Mouse (Mus musculus): ENCODE results near the gene Dusp3. TPM values are rescaled to one million over a fixed set of nuclear protein-coding genes. Genes with fewer than 3 reads are reported as not detected.

The Dusp3 gene
- total and polyA plus RNA-seq, 2 experiments from 2014 or later: 75.7 to 106 TPM

- Histone ChIP-seq H3K9me3 (replicated peaks; ENCODE audit: control insufficient read depth, low read length) (no peaks in the 10 kb centered on the region), H3K27me3 (ENCODE audit: control insufficient read depth, insufficient read depth, low read length) (0 out of 2 replicates have a peak, but pooled peaks cover 3% of the 10 kb centered on the region), H3K4me2 (ENCODE audit: low read depth, low read length) (peak overlapping the region; percentile 26; the same call in 1 of the 2 replicates), H3K4me1 (ENCODE audit: control insufficient read depth, insufficient read depth) (peaks cover 24% of the 10 kb centered on the region), H3K36me3 (replicated peaks; ENCODE audit: control insufficient read depth, insufficient read depth, low read length) (no peaks in the 10 kb centered on the region), H3K4me3 (ENCODE audit: low read depth, low read length) (no peak overlapping the region), H3K27ac (ENCODE audit: low read depth) (peak overlapping the region; percentile 62), H3K9ac (replicated peaks; ENCODE audit: low read depth, low read length) (no peak overlapping the region)
- TF ChIP-seq CTCF (IDR thresholded peaks at IDR 0.05; ENCODE audit: low read depth) (no peak), EP300 (IDR thresholded peaks at IDR 0.05; ENCODE audit: low read depth) (no peak)
- ATAC-seq (ENCODE audit: insufficient read depth, low read depth) (no peak), DNase-seq (ENCODE audit: low spot score) (no peak)
- WGBS: 34% methylated on average over 4 of the region's 4 CpGs
Measured at GRCm38 (mm10) chr11:101953441-101953840, 33.4 kb downstream of the Dusp3 start.

- WGBS: 16% methylated on average over 24 of the region's 24 CpGs
Measured at GRCm38 (mm10) chr11:101952541-101953341, 34.1 kb downstream of the Dusp3 start.

GRCm38 (mm10) chr11:101950021-101950420 lies 36.8 kb downstream of the Dusp3 start:
- H3K4me1 ChIP-seq (ENCODE audit: control insufficient read depth, insufficient read depth): peaks cover 24% of the 10 kb centered on the region
- no peak overlapping the region for H3K9ac ChIP-seq (replicated peaks; ENCODE audit: low read depth, low read length)
- H3K9me3 ChIP-seq (replicated peaks; ENCODE audit: control insufficient read depth, low read length): no peaks in the 10 kb centered on the region
- TF ChIP-seq EP300 (IDR thresholded peaks at IDR 0.05; ENCODE audit: low read depth): no peak
- no peak for TF ChIP-seq CTCF (IDR thresholded peaks at IDR 0.05; ENCODE audit: low read depth)
- no peaks in the 10 kb centered on the region for H3K36me3 ChIP-seq (replicated peaks; ENCODE audit: control insufficient read depth, insufficient read depth, low read length)
- ATAC-seq (ENCODE audit: insufficient read depth, low read depth) (no peak), DNase-seq (ENCODE audit: low spot score) (no peak)
- WGBS: 38% methylated on average over 5 of the region's 5 CpGs
- no peak overlapping the region for H3K27ac ChIP-seq (ENCODE audit: low read depth)
- H3K27me3 ChIP-seq (ENCODE audit: control insufficient read depth, insufficient read depth, low read length): 0 out of 2 replicates have a peak, but pooled peaks cover 3% of the 10 kb centered on the region
- H3K4me3 ChIP-seq (ENCODE audit: low read depth, low read length): no peak overlapping the region
- H3K4me2 ChIP-seq (ENCODE audit: low read depth, low read length): no peak overlapping the region

More at GRCm38 (mm10) chr11:101952541-101953341, 34.1 kb downstream of the Dusp3 start:
- DNase-seq (ENCODE audit: low spot score): peak; percentile 90
- no peaks in the 10 kb centered on the region for H3K36me3 ChIP-seq (replicated peaks; ENCODE audit: control insufficient read depth, insufficient read depth, low read length)
- ATAC-seq (ENCODE audit: insufficient read depth, low read depth): peak; percentile 86
- peak overlapping the region; percentile 26 for H3K4me2 ChIP-seq (ENCODE audit: low read depth, low read length)
- H3K27ac ChIP-seq (ENCODE audit: low read depth): peak overlapping the region; percentile 62
- peaks cover 24% of the 10 kb centered on the region for H3K4me1 ChIP-seq (ENCODE audit: control insufficient read depth, insufficient read depth)
- H3K9ac ChIP-seq (replicated peaks; ENCODE audit: low read depth, low read length): no peak overlapping the region
- no peaks in the 10 kb centered on the region for H3K9me3 ChIP-seq (replicated peaks; ENCODE audit: control insufficient read depth, low read length)
- H3K27me3 ChIP-seq (ENCODE audit: control insufficient read depth, insufficient read depth, low read length): 0 out of 2 replicates have a peak, but pooled peaks cover 3% of the 10 kb centered on the region
- TF ChIP-seq CTCF (IDR thresholded peaks at IDR 0.05; ENCODE audit: low read depth) (no peak), EP300 (IDR thresholded peaks at IDR 0.05; ENCODE audit: low read depth) (peak; percentile 68; the same call in 1 of the 2 replicates)
- no peak overlapping the region for H3K4me3 ChIP-seq (ENCODE audit: low read depth, low read length)

- no peaks in the 10 kb centered on the region for H3K36me3 ChIP-seq (replicated peaks; ENCODE audit: control insufficient read depth, insufficient read depth, low read length)
- H3K27ac ChIP-seq (ENCODE audit: low read depth): no peak overlapping the region
- no peak overlapping the region for H3K4me3 ChIP-seq (ENCODE audit: low read depth, low read length)
- peak; percentile 8; the same call in 1 of the 2 replicates for TF ChIP-seq CTCF (IDR thresholded peaks at IDR 0.05; ENCODE audit: low read depth)
- TF ChIP-seq EP300 (IDR thresholded peaks at IDR 0.05; ENCODE audit: low read depth): no peak
- WGBS: 44% methylated on average over 5 of the region's 5 CpGs
- DNase-seq (ENCODE audit: low spot score) (no peak), ATAC-seq (ENCODE audit: insufficient read depth, low read depth) (no peak)
- H3K9ac ChIP-seq (replicated peaks; ENCODE audit: low read depth, low read length): no peak overlapping the region
- H3K27me3 ChIP-seq (ENCODE audit: control insufficient read depth, insufficient read depth, low read length): 0 out of 2 replicates have a peak, but pooled peaks cover 3% of the 10 kb centered on the region
- no peaks in the 10 kb centered on the region for H3K4me1 ChIP-seq (ENCODE audit: control insufficient read depth, insufficient read depth)
- H3K9me3 ChIP-seq (replicated peaks; ENCODE audit: control insufficient read depth, low read length): no peaks in the 10 kb centered on the region
- no peak overlapping the region for H3K4me2 ChIP-seq (ENCODE audit: low read depth, low read length)
Measured at GRCm38 (mm10) chr11:101946525-101946924, 40.3 kb downstream of the Dusp3 start.

GRCm38 (mm10) chr11:101943055-101943454 lies 43.8 kb downstream of the Dusp3 start:
- no peaks in the 10 kb centered on the region for H3K36me3 ChIP-seq (replicated peaks; ENCODE audit: control insufficient read depth, insufficient read depth, low read length)
- WGBS: 35% methylated on average over 3 of the region's 3 CpGs
- DNase-seq (ENCODE audit: low spot score) (no peak), ATAC-seq (ENCODE audit: insufficient read depth, low read depth) (no peak)
- no peaks in the 10 kb centered on the region for H3K9me3 ChIP-seq (replicated peaks; ENCODE audit: control insufficient read depth, low read length)
- TF ChIP-seq CTCF (IDR thresholded peaks at IDR 0.05; ENCODE audit: low read depth) (no peak), EP300 (IDR thresholded peaks at IDR 0.05; ENCODE audit: low read depth) (no peak)
- H3K9ac ChIP-seq (replicated peaks; ENCODE audit: low read depth, low read length): no peak overlapping the region
- no peaks in the 10 kb centered on the region for H3K4me1 ChIP-seq (ENCODE audit: control insufficient read depth, insufficient read depth)
- H3K27me3 ChIP-seq (ENCODE audit: control insufficient read depth, insufficient read depth, low read length): no peaks in the 10 kb centered on the region
- no peak overlapping the region for H3K27ac ChIP-seq (ENCODE audit: low read depth)
- H3K4me2 ChIP-seq (ENCODE audit: low read depth, low read length): no peak overlapping the region
- no peak overlapping the region for H3K4me3 ChIP-seq (ENCODE audit: low read depth, low read length)

All from heart, postnatal 0 days (tissue).